Mouse (Mus musculus) olfactory bulb, adult 2 months (tissue): ENCODE measurements at regions not wholly inside any gene's neighbourhood (a gene's known extent, or its start where the extent isn't known, plus 50 kb on each side); places are given as distances from the start of the nearest gene placed in this dataset.

ENCODE experiments used
- CTCF ChIP-seq: fragments of 200-500 bp; IDR thresholded peaks from 2 replicates; pipeline ENCODE4 v1.5.1; 2012; ENCODE audit warnings: low read depth, mild to moderate bottlenecking, low read length, moderate library complexity; ENCODE audit not compliant: insufficient read depth
- POLR2A ChIP-seq: fragments of 200-500 bp; IDR thresholded peaks from 2 replicates; pipeline ENCODE4 v1.6.1; 2012; ENCODE audit warnings: mild to moderate bottlenecking, low read depth, low read length, moderate library complexity; ENCODE audit not compliant: insufficient read depth

- TF ChIP-seq POLR2A = no peak
- TF ChIP-seq CTCF = no peak
Measured at GRCm38 (mm10) chr5:148754896-148755295, 174.2 kb downstream of the Katnal1 start.
